Mouse (Mus musculus) left cerebral cortex, adult 2 months (tissue): Measurements from ENCODE around the gene Mtor. TPM values are rescaled to one million over a fixed set of nuclear protein-coding genes. Genes with fewer than 3 reads are reported as not detected.
A peak's percentile ranks its signal among the peaks of the same experiment; 100 is the strongest.

Source experiments
- DNase-seq, 2 experiments: peaks; one replicate each; pipeline ENCODE4 v3.0.0; 2021 to 2022; ENCODE audit warnings: low spot score in 2 of 2, mixed read lengths in 1 of 2; ENCODE audit errors: extremely low spot score in 1 of 2
- H3K27ac ChIP-seq: fragments of 200-600 bp; 2 replicates; pipeline ENCODE4 v1.8.1; 2022
- H3K4me3 ChIP-seq: fragments of 200-600 bp; 2 replicates; pipeline ENCODE4 v1.8.1; 2022
- CTCF ChIP-seq: fragments of 200-600 bp; IDR thresholded peaks from 2 replicates; pipeline ENCODE4 v1.8.1; 2022; ENCODE audit warnings: antibody characterized with exemption, mild to moderate bottlenecking, moderate library complexity
- intact Hi-C: fragments of 180-260 bp; cut with DNase I; formaldehyde crosslinking; loops from one replicate; pipeline ENCODE4 v1.15.1; 2025
- total RNA-seq, 2 experiments: library from RNA; stranded (reverse); gene quantifications; 2 replicates each; pipeline ENCODE4 v1.2.3; 2021

The Mtor gene
- total RNA-seq, 2 experiments from 2014 or later = 92.7 to 94.0 TPM

- Histone ChIP-seq H3K27ac (no peak overlapping the region), H3K4me3 (no peak overlapping the region)
- intact Hi-C loops = no loop called here
- no peak for TF ChIP-seq CTCF
- no peak for DNase-seq
These were observed 21.3 kb downstream of the Mtor start for GRCm38 (mm10) chr4:148469487-148470252.

DNA sequence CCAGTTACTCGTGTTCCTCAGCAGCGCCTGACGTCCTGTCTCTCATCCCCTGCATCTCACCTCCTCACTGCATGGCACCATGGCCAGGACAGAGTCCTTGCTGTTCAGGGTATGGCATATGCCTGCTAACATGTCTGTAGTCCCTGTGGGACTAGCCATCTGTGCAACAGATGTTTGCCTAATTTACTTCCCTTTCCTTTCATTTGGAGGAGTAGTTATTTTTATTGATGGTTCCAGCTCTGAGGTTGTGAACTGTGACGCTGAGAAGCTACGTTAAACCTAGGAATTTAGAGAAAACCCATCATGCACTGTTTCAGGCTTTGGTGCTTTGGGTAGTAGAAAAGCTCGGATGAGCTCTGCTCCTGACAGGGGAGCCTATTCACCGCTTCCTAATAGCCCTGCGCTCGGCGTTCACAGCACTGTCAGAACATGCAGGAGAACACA lies 23.0 kb downstream of the Mtor start:
- no peak for TF ChIP-seq CTCF
- Histone ChIP-seq H3K4me3 (no peak overlapping the region), H3K27ac (no peak overlapping the region)
- DNase-seq = no peak
- intact Hi-C loops = no loop called here

DNA sequence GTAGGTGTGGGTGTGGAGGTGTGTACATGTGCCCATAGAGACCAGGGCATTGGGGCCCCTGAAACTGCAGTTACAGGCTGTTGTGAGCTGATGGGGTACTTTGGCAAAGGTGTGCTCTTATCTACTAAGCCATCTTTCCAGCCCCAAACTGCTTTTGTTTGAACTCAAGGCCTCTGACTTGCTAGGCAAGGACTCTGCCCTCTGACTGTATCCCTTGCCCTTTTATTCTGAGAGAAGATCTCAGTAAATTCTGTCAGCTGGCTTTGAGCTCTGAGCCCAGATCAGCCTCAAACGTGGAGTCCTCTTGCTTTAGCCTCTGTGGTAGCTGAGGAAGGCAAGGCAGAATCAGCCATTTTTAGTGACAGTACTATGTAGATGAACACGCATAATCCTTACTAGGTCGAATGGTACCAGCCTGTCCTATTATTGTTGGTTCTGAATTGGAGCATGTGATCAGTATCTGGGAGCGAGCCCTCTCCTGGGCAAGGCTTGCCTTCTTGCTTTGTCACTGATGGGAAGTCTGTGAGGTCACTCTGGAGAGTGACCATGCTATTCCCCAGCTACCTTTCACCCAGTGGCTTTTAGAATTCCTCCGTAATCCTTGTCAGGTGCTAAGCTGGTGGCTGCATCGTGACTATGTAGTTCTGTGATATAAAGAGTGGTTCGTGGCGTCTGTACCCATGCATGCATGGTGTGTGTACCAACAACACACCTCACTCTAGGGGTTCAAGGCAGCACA lies 24.2 kb downstream of the Mtor start:
- no peak overlapping the region for H3K4me3 ChIP-seq

GRCm38 (mm10) chr4:148473496-148473895 lies 25.1 kb downstream of the Mtor start:
- intact Hi-C loops = no loop called here
- TF ChIP-seq CTCF = no peak
- DNase-seq = no peak

More for the DNA sequence above, 24.2 kb downstream of the Mtor start:
- intact Hi-C loops = no loop called here
- no peak for DNase-seq
- H3K27ac ChIP-seq = no peak overlapping the region
- TF ChIP-seq CTCF = no peak

DNA sequence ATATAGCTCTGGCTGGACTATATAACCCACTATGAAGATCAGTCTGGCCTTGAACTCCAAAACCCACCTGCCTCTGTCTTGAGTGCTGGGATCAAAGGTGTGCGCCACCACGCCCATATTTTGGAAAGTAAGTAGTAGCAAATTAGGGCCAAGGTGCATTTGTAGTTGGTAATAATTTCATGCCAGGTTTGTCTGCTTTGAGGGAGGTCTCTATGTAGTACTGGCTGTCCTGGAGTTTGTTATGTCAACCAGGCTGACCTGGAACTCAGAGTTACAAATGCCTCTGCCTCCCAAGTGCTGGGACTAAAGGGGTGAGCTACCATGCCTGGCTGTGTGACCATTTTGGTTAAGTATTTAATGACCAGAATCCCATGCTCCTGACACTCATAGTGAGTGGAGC lies 31.8 kb downstream of the Mtor start:
- Histone ChIP-seq H3K27ac (no peak overlapping the region), H3K4me3 (no peak overlapping the region)
- DNase-seq = no peak
- no peak for TF ChIP-seq CTCF
- intact Hi-C loops = no loop called here

More at GRCm38 (mm10) chr4:148473496-148473895, 25.1 kb downstream of the Mtor start:
- no peak overlapping the region for H3K4me3 ChIP-seq
- no peak overlapping the region for H3K27ac ChIP-seq

DNA sequence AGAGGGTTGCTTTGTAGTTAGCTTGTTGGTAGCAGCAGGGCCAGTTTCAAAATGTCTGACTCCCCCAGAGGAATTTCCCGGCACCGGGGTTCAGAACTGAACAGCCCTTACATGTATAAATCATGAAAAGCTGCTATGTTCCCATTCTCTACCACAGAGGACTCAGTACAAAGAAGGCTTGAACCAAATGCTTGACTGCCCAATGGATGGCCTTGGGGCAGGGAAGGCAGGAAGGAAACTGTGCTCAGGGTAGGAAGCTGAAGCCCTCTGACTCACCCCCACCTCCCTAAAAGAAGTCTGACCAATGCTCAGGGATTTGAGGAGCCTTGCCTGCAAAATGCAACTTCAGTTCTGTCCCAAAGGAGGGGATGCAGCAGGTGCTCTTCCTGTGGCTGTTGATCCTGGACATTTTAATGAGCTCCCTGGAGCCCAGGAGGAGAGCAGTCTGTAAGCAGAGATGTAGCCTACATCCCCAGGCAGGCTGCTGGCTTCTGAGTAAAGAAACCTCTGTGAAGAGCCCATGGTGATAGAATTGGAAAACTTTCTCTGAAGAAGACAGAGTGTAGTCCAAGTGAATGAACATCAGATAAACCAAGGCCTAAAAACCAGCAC lies 33.3 kb downstream of the Mtor start:
- Histone ChIP-seq H3K27ac (no peak overlapping the region), H3K4me3 (no peak overlapping the region)
- no peak for DNase-seq
- TF ChIP-seq CTCF = no peak
- intact Hi-C loops = no loop called here

DNA sequence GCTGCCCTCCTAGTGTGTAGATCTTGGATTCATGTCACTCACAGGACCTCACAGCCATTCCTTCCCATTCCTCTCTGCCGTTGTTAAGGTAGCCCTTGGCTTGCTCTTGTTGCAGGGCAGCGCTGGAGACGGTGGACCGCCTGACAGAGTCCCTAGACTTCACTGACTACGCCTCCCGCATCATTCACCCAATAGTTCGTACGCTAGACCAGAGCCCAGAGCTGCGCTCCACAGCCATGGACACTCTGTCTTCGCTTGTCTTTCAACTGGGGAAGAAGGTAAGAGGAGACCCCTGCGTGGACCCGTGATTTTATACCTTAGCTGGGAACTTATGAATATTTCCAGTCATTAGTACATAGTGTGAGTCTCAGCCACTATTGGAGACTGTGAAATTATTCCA lies 36.1 kb downstream of the Mtor start:
- DNase-seq = no peak
- no peak for TF ChIP-seq CTCF
- Histone ChIP-seq H3K27ac (no peak overlapping the region), H3K4me3 (no peak overlapping the region)
- intact Hi-C loops = no loop called here

- intact Hi-C loops = no loop called here
- no peak for TF ChIP-seq CTCF
- DNase-seq = no peak
- H3K4me3 ChIP-seq = no peak overlapping the region
- no peak overlapping the region for H3K27ac ChIP-seq
These were observed 39.4 kb downstream of the Mtor start for GRCm38 (mm10) chr4:148487841-148488240.

DNA sequence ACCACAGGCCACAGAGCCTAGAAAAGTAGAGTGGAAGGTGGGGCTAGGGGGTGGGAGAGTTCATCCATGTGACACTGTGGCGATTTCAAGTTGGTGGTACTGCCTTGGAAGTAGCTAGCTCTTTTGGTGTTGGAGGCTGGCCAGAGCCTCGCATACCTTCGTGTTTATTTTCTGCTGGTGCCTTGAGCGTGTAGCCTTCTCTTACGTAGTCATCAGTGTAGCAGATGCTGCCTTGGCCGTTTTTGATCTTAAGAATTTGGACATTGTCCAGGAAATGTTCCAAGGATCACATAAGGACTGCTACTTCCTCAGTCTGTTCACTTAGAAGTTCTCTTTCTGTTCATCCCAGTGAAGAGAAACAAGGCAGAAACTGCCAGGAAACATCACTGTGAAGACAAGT lies 42.1 kb downstream of the Mtor start:
- no peak for DNase-seq
- intact Hi-C loops = loop anchor here (5.0 kb wide), 1 partner anchor 42 kb away; no protein-coding TSS in a partner anchor
- Histone ChIP-seq H3K4me3 (no peak overlapping the region), H3K27ac (no peak overlapping the region)
- no peak for TF ChIP-seq CTCF

DNA sequence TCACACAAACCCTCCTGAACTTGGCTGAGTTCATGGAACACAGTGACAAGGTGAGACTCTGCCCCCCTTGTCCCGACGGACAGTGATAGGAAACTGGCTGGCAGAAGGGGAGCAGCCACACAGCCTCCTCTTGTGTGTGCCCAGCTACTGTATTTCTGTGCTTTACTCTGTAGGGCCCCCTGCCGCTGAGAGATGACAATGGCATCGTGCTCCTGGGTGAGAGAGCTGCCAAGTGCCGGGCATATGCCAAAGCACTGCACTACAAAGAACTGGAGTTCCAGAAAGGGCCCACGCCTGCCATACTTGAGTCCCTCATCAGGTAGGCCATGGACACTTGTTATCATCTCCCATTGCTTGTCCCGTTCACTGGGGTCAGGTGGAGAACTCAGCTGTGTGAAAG lies 43.0 kb downstream of the Mtor start:
- peak; percentile 46 for TF ChIP-seq CTCF
- intact Hi-C loops = loop anchor here (5.0 kb wide), 1 partner anchor 41 kb away; no protein-coding TSS in a partner anchor
- Histone ChIP-seq H3K27ac (no peak overlapping the region), H3K4me3 (no peak overlapping the region)
- DNase-seq = no peak

DNA sequence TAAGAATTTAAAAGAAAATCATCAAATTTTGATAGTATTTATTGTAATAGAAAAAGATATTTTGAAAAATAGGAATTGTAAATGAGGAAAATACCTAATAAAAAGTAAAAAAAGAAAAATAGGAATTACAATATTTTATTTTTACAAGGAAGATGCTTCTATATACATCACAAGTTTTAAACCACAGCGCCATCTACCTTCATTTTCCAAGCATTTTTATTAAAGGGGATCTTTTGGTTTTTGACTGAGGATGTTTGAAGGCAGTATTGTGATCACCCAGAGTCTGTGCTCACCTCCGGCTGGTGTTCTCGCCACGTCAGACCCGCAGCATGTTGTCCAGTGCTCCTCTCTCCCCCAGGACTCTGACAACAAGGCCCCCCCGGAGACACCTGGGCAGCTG lies 46.7 kb downstream of the Mtor start:
- TF ChIP-seq CTCF = peak; percentile 20
- Histone ChIP-seq H3K4me3 (no peak overlapping the region), H3K27ac (no peak overlapping the region)
- intact Hi-C loops = no loop called here
- no peak for DNase-seq
